Mouse (Mus musculus) myocyte (in vitro differentiated cells): ENCODE measurements around the gene Tnfrsf17.

Experiments
- CEBPB ChIP-seq: IDR thresholded peaks from 2 replicates; pipeline ENCODE4 v1.6.1; 2011; ENCODE audit warnings: mild to moderate bottlenecking, moderate library complexity; ENCODE audit not compliant: poor library complexity, insufficient read depth, severe bottlenecking
- E2F4 ChIP-seq: IDR thresholded peaks from one replicate; pipeline ENCODE4 v1.6.1; 2011; ENCODE audit warnings: mild to moderate bottlenecking, control low read depth, moderate library complexity; ENCODE audit not compliant: insufficient read depth
- MAX ChIP-seq: IDR thresholded peaks from one replicate; pipeline ENCODE4 v1.6.1; 2011; ENCODE audit warnings: low read depth, mild to moderate bottlenecking, control low read depth
- MYOD1 ChIP-seq, 3 experiments: IDR thresholded peaks; one replicate each; pipeline ENCODE4 v1.6.1; 2011; ENCODE audit warnings: control low read depth in 2 of 3, low read depth in 2 of 3, mild to moderate bottlenecking in 2 of 3, moderate library complexity in 1 of 3; ENCODE audit not compliant: insufficient read length in 2 of 3, control insufficient read depth in 1 of 3
- MYOG ChIP-seq, 3 experiments: IDR thresholded peaks; one replicate each; pipeline ENCODE4 v1.6.1; 2011; ENCODE audit warnings: control low read depth in 2 of 3, low read depth in 2 of 3, mild to moderate bottlenecking in 2 of 3; ENCODE audit not compliant: insufficient read length in 2 of 3, control insufficient read depth in 1 of 3, insufficient read depth in 1 of 3
- POLR2A ChIP-seq: IDR thresholded peaks from one replicate; pipeline ENCODE4 v1.6.1; 2011; ENCODE audit warnings: low read depth, mild to moderate bottlenecking, control low read depth, moderate library complexity; ENCODE audit not compliant: insufficient read length
- POLR2AphosphoS2 ChIP-seq: IDR thresholded peaks from one replicate; pipeline ENCODE4 v1.6.1; 2011; ENCODE audit warnings: low read depth, control low read depth; ENCODE audit not compliant: insufficient read length
- REST ChIP-seq: IDR thresholded peaks from one replicate; pipeline ENCODE4 v1.6.1; 2011; ENCODE audit warnings: mild to moderate bottlenecking, control low read depth, moderate library complexity; ENCODE audit not compliant: insufficient read depth, insufficient read length
- SRF ChIP-seq: IDR thresholded peaks from one replicate; pipeline ENCODE4 v1.6.1; 2011; ENCODE audit warnings: low read depth; ENCODE audit not compliant: control insufficient read depth, insufficient read length
- TCF12 ChIP-seq: IDR thresholded peaks from one replicate; pipeline ENCODE4 v1.6.1; 2011; ENCODE audit warnings: mild to moderate bottlenecking, control low read depth; ENCODE audit not compliant: poor library complexity, insufficient read depth, severe bottlenecking
- USF1 ChIP-seq: IDR thresholded peaks from one replicate; pipeline ENCODE4 v1.6.1; 2011; ENCODE audit warnings: low read depth, mild to moderate bottlenecking, control low read depth, moderate library complexity

DNA sequence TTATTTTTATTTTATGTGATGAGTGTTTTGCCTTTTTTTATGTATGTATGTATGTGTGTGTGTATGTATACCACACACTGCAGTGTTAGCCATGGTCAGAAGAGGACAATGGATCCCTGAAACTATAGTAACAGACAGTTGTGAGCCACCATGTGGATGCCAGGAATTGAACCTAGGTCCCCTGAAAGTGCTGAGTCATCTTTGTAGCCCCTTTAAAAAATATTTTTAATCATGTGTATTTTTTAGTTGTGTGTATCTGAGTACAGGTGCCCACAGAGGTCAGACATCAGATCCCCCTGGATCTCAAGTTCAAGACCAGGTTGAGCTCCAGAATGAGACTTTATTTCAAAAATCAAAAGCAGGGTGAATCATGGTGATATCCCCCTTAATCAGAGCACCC, 9.9 kb upstream of the Tnfrsf17 start:
- TF ChIP-seq MYOG (IDR thresholded peaks at IDR 0.05; ENCODE audit: control insufficient read depth in 1 of 3, insufficient read depth in 1 of 3, insufficient read length in 2 of 3, low read depth in 2 of 3) (no peak), POLR2A (no peak), TCF12 (no peak), E2F4 (no peak), USF1 (no peak), MAX (no peak), POLR2AphosphoS2 (no peak), REST (no peak), SRF (no peak), CEBPB (no peak), MYOD1 (IDR thresholded peaks at IDR 0.05; ENCODE audit: control insufficient read depth in 1 of 3, insufficient read length in 2 of 3, low read depth in 2 of 3) (no peak)
